Mouse (Mus musculus) heart, adult 2 months (tissue): Measurements from ENCODE around the gene Lrfn2.

ENCODE experiments used
- CTCF ChIP-seq: fragments of 200-600 bp; IDR thresholded peaks from 2 replicates; pipeline ENCODE4 v1.8.1; 2022; ENCODE audit warnings: antibody characterized with exemption, mild to moderate bottlenecking, moderate library complexity
- EP300 ChIP-seq: fragments of 200-500 bp; IDR thresholded peaks from 2 replicates; pipeline ENCODE4 v1.6.1; 2011; ENCODE audit warnings: low read depth, low read length, control low read depth; ENCODE audit not compliant: insufficient read depth

DNA sequence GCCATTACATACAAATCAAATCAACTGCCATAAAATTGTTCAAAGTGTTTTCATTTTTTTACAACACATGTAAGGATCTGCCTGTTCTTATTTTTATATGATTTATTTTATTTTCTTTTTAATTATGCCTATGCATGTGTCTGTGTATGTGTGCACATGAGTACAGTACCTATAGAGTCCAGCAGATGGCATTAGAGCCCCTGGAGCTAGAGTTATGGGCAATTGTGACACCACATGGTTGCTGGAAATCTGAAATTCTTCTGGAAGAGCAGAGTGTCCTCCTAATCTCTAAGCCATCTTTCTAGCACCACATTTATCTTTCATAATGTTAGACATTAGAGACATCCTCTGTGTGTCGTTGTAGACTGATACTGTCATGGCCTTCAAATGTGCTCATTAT is 192.0 kb downstream of the Lrfn2 start:
- TF ChIP-seq CTCF (peak; percentile 60), EP300 (no peak)
